Mouse (Mus musculus): ENCODE results near the gene Gng4. TPM values are rescaled to one million over a fixed set of nuclear protein-coding genes. Genes with fewer than 3 reads are reported as not detected.

Gene Gng4
- polyA plus RNA-seq (2014; fragmentation: Nextera tagmentation; extraction: Ambion mirVana) = 0.19 and 0.24 TPM in 2 replicates

DNA sequence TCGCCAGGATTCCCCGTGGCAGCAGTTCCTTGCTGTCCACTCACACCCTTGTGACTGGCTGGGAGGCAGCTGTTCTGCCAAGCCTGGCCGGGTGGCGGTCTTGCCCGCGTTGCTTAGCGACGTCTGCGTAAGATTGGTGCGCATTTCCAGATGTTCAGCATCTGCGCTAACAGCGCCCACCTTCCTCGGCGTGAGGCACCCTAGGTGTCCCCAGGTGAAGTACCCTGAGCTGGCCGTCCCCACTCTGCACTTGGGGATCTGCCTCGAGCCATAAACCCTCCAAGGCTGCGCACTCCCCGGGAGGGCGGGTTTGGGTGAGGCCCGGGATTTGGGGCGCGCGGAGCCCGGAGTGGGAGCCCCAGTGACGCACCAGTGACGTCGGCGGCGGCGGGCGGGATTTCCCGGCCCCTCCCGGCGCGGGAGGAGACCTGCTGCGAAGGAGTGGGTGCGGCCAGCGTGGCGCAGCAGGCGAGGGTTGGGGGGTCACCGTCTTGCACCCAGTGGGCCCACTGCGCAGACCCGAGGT is at the start of gene Gng4:
Gene Gng4 (plus strand): TSS at position 166 of the 526 bp plus-strand sequence.
- peak within 1 kb of the TSS; percentile 97 for H3K4me2 ChIP-seq (replicated peaks; ENCODE audit: low read depth, low read length)
- H3K4me1 ChIP-seq (ENCODE audit: control insufficient read depth, insufficient read depth, low read length) = peaks cover 17% of the 10 kb centered on the region
- H3K9ac ChIP-seq (ENCODE audit: low read depth, low read length) = peak within 1 kb of the TSS; percentile 42
- no peaks in the 10 kb centered on the region for H3K36me3 ChIP-seq (ENCODE audit: control insufficient read depth, insufficient read depth, low read length)
- no peak within 1 kb of the TSS for H3K27ac ChIP-seq (ENCODE audit: low read depth, low read length)
- H3K9me3 ChIP-seq (ENCODE audit: control insufficient read depth, low read length) = no peaks in the 10 kb centered on the region
- under 1% methylated on average over 43 of the region's 43 CpGs for WGBS
- H3K27me3 ChIP-seq (ENCODE audit: control insufficient read depth, insufficient read depth, low read length) = peaks cover 39% of the 10 kb centered on the region
- peak; percentile 53 for ATAC-seq (ENCODE audit: low FRiP score, low TSS enrichment)
- peak within 1 kb of the TSS; percentile 55 for H3K4me3 ChIP-seq (ENCODE audit: low read length)

DNA sequence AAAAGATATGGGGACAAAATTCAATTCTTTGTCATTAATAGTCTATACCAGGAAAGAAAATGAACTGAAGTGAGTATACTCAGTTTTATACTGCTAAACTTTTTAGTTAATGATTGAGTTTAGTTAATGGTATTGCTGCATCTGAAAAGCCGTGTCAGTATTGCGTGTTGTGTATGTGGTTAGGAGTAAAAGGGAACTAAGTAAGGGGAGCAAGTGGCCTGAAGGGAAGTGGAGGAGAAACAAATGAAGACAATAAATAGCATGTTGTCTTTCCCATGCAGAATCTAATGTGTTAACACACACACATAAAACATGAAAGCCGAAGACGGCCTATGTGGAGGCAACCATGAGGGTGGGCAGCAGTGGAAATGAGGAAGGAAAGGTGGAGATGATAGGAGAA is 44.6 kb upstream of the Gng4 start:
- Histone ChIP-seq H3K27me3 (ENCODE audit: control insufficient read depth, insufficient read depth, low read length) (no peaks in the 10 kb centered on the region), H3K4me2 (replicated peaks; ENCODE audit: low read depth, low read length) (no peak overlapping the region), H3K9ac (ENCODE audit: low read depth, low read length) (no peak overlapping the region), H3K4me3 (ENCODE audit: low read length) (no peak overlapping the region), H3K4me1 (ENCODE audit: control insufficient read depth, insufficient read depth, low read length) (no peaks in the 10 kb centered on the region), H3K9me3 (ENCODE audit: control insufficient read depth, low read length) (no peaks in the 10 kb centered on the region), H3K27ac (ENCODE audit: low read depth, low read length) (no peak overlapping the region), H3K36me3 (ENCODE audit: control insufficient read depth, insufficient read depth, low read length) (peaks cover 8% of the 10 kb centered on the region; the same call in 1 of the 2 replicates)
- ATAC-seq (ENCODE audit: low FRiP score, low TSS enrichment) = no peak
- 92% methylated on average over 4 of the region's 4 CpGs for WGBS

DNA sequence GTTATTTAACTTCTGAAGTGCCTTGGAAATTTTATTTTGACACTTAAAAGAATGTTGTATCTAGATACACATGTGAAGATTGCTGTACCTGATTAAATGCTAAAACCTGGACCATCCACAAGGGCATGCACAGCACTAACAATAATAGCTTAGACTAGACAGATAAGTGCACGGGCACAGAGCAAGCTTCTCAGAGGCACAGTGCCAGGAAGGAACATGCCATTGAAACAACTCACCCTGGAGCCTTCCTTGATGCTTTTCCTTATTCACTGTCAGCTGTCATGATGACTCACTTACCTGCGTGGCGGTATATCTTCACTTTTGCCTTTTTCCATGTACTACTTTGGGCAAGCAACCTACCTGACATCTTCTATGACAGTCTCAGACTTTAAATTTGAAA is 37.9 kb upstream of the Gng4 start:
- Histone ChIP-seq H3K9ac (ENCODE audit: low read depth, low read length) (no peak overlapping the region), H3K9me3 (ENCODE audit: control insufficient read depth, low read length) (no peaks in the 10 kb centered on the region), H3K27me3 (ENCODE audit: control insufficient read depth, insufficient read depth, low read length) (no peaks in the 10 kb centered on the region), H3K36me3 (ENCODE audit: control insufficient read depth, insufficient read depth, low read length) (peaks cover 13% of the 10 kb centered on the region; the same call in 1 of the 2 replicates), H3K4me1 (ENCODE audit: control insufficient read depth, insufficient read depth, low read length) (no peaks in the 10 kb centered on the region), H3K4me3 (ENCODE audit: low read length) (no peak overlapping the region), H3K27ac (ENCODE audit: low read depth, low read length) (no peak overlapping the region), H3K4me2 (replicated peaks; ENCODE audit: low read depth, low read length) (no peak overlapping the region)
- ATAC-seq (ENCODE audit: low FRiP score, low TSS enrichment) = no peak
- 96% methylated on average over 3 of the region's 3 CpGs for WGBS

DNA sequence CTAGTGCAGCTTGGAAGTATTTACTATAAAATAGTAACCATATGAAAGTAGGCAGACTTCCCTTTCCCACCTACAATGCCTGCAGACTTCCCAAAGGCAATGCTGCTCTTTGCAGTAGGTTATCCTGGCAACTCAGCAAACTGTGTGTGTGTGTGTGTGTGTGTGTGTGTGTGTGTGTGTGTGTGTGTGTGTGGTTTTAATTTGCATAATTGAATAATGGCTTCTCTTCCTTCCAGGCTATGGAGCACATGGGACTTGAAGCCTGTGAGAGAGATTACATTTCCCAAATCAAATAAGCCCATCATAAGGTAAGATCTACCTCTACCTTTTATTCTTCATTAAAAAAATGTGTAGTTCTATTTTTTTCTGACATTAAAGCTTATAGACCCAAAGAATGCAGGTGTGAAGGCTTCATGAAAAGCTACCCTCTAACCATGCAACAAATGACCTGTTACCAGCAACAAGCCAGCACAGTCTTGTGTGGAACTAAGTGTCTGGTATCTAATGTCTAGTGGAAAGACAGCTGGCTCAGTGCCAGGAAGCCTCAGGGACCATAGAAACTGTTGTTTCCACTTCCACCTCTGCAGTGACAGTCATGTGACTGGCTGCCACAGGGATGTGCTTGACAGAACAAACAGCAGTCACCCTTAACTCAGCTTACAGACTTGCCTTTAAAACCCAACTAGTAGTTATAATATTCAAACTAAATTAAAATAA is 7.9 kb upstream of the Gng4 start:
- no peaks in the 10 kb centered on the region for H3K4me1 ChIP-seq (ENCODE audit: control insufficient read depth, insufficient read depth, low read length)
- no peak overlapping the region for H3K4me3 ChIP-seq (ENCODE audit: low read length)
- no peak overlapping the region for H3K9ac ChIP-seq (ENCODE audit: low read depth, low read length)
- H3K27ac ChIP-seq (ENCODE audit: low read depth, low read length) = no peak overlapping the region
- H3K9me3 ChIP-seq (ENCODE audit: control insufficient read depth, low read length) = no peaks in the 10 kb centered on the region
- peak; percentile 68; the same call in 1 of the 2 replicates for ATAC-seq (ENCODE audit: low FRiP score, low TSS enrichment)
- H3K36me3 ChIP-seq (ENCODE audit: control insufficient read depth, insufficient read depth, low read length) = peaks cover 8% of the 10 kb centered on the region; the same call in 1 of the 2 replicates
- no peaks in the 10 kb centered on the region for H3K27me3 ChIP-seq (ENCODE audit: control insufficient read depth, insufficient read depth, low read length)
- no peak overlapping the region for H3K4me2 ChIP-seq (replicated peaks; ENCODE audit: low read depth, low read length)

DNA sequence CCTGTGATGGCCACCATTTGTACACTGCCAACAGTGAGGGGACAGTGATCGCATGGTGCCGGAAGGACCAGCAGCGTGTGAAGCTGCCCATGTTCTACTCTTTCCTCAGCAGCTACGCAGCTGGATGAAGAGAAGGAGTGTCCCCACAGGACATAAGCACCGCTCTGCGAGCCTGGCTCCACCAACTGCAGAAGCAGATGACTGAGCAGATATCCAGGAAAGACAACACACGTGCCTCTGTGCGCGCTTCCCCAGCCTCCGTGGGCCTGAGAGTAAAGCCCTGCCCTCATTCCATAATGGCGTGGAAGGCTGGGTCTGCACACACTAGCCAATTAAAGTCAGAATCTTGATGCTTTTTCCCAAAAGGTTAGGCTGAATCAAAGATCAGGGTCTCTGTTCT is 6.8 kb upstream of the Gng4 start:
- Histone ChIP-seq H3K27ac (ENCODE audit: low read depth, low read length) (no peak overlapping the region), H3K9me3 (ENCODE audit: control insufficient read depth, low read length) (no peaks in the 10 kb centered on the region), H3K36me3 (ENCODE audit: control insufficient read depth, insufficient read depth, low read length) (peaks cover 8% of the 10 kb centered on the region; the same call in 1 of the 2 replicates), H3K4me1 (ENCODE audit: control insufficient read depth, insufficient read depth, low read length) (no peaks in the 10 kb centered on the region), H3K4me3 (ENCODE audit: low read length) (no peak overlapping the region), H3K4me2 (replicated peaks; ENCODE audit: low read depth, low read length) (no peak overlapping the region), H3K27me3 (ENCODE audit: control insufficient read depth, insufficient read depth, low read length) (0 out of 2 replicates have a peak, but pooled peaks cover 4% of the 10 kb centered on the region), H3K9ac (ENCODE audit: low read depth, low read length) (no peak overlapping the region)
- WGBS = 88% methylated on average over 11 of the region's 11 CpGs
- ATAC-seq (ENCODE audit: low FRiP score, low TSS enrichment) = no peak

DNA sequence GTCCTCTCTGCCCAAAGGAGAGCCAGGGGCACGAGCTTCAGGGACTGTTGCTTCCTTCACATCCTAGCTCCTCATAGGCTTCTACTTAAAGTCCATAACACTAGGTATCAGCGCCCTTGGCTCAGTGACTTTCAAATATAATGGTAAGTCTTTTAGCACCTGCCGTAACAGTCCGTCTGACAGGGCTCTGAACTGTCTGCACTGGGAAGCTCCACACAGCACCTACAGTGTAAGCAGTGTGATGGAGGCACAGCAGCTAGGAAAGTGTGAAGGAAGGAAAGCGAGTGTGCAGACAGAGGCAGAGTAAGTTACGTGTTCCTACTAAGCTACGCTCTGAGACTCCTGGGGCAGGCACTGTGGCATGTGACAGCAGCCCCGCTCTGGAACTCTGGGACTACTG is 6.2 kb upstream of the Gng4 start:
- Histone ChIP-seq H3K36me3 (ENCODE audit: control insufficient read depth, insufficient read depth, low read length) (peaks cover 8% of the 10 kb centered on the region; the same call in 1 of the 2 replicates), H3K4me3 (ENCODE audit: low read length) (no peak overlapping the region), H3K4me2 (replicated peaks; ENCODE audit: low read depth, low read length) (no peak overlapping the region), H3K4me1 (ENCODE audit: control insufficient read depth, insufficient read depth, low read length) (no peaks in the 10 kb centered on the region), H3K27me3 (ENCODE audit: control insufficient read depth, insufficient read depth, low read length) (peaks cover 7% of the 10 kb centered on the region), H3K9ac (ENCODE audit: low read depth, low read length) (no peak overlapping the region), H3K27ac (ENCODE audit: low read depth, low read length) (no peak overlapping the region), H3K9me3 (ENCODE audit: control insufficient read depth, low read length) (no peaks in the 10 kb centered on the region)
- WGBS = 90% methylated on average over 8 of the region's 8 CpGs
- no peak for ATAC-seq (ENCODE audit: low FRiP score, low TSS enrichment)

DNA sequence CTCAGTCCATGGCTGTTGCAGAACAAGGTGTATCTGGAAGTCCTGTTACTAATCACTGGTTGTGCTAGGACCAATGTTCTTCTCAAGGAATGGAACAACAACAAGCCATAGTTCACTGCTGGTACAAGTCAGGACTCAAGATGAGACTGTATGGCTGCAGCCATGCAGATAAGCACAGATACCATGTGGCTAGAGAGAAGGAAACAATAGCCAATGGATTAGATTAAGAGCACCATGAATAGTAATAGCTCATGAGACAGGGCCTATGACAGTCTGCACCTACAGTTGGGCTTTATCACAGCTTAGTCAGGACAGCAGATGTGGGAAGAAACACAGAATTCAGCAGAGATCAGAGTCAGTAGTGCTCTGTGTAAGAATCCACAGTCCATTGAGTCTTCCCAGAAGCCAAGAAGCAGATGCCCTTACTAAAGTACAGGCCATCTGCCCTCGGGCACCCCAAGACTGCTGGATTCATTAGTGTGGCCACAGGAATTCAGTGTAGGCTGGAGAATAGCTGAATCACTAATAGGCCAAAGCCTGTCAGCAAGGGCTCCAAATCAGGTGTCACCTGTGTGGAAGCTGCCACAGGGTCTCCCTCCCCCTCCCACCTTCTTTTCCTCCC is 4.9 kb upstream of the Gng4 start:
- peaks cover 18% of the 10 kb centered on the region for H3K27me3 ChIP-seq (ENCODE audit: control insufficient read depth, insufficient read depth, low read length)
- no peak overlapping the region for H3K4me3 ChIP-seq (ENCODE audit: low read length)
- no peak overlapping the region for H3K9ac ChIP-seq (ENCODE audit: low read depth, low read length)
- H3K36me3 ChIP-seq (ENCODE audit: control insufficient read depth, insufficient read depth, low read length) = peaks cover 8% of the 10 kb centered on the region; the same call in 1 of the 2 replicates
- peaks cover 3% of the 10 kb centered on the region; the same call in 1 of the 2 replicates for H3K4me1 ChIP-seq (ENCODE audit: control insufficient read depth, insufficient read depth, low read length)
- ATAC-seq (ENCODE audit: low FRiP score, low TSS enrichment) = no peak
- no peak overlapping the region for H3K4me2 ChIP-seq (replicated peaks; ENCODE audit: low read depth, low read length)
- H3K9me3 ChIP-seq (ENCODE audit: control insufficient read depth, low read length) = no peaks in the 10 kb centered on the region
- H3K27ac ChIP-seq (ENCODE audit: low read depth, low read length) = no peak overlapping the region
- 70% methylated on average over 1 of the region's 1 CpGs for WGBS

DNA sequence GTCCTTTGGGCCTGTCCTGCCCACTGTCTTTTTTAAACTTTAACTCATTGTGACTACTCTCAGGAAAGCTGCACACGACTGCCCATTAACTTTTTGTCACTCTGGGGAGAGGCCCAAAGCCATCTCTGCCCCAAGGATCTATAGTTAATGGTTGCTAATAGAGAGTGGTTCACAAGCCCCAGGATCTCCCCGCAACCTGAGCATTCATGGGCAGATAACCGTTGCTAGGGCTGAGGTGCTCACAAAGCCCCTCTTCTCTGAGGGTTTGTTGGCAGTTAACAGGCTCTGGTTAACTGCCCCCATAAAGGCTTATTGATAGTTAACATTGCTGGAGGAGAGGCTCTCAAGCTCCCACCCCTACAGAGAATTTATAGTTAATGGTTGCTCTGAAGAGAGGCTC is 3.6 kb upstream of the Gng4 start:
- H3K36me3 ChIP-seq (ENCODE audit: control insufficient read depth, insufficient read depth, low read length) = peaks cover 8% of the 10 kb centered on the region; the same call in 1 of the 2 replicates
- WGBS = 23% methylated on average over 3 of the region's 3 CpGs
- H3K4me2 ChIP-seq (replicated peaks; ENCODE audit: low read depth, low read length) = no peak overlapping the region
- ATAC-seq (ENCODE audit: low FRiP score, low TSS enrichment) = no peak
- no peaks in the 10 kb centered on the region for H3K9me3 ChIP-seq (ENCODE audit: control insufficient read depth, low read length)
- H3K4me1 ChIP-seq (ENCODE audit: control insufficient read depth, insufficient read depth, low read length) = peaks cover 15% of the 10 kb centered on the region
- H3K4me3 ChIP-seq (ENCODE audit: low read length) = no peak overlapping the region
- no peak overlapping the region for H3K27ac ChIP-seq (ENCODE audit: low read depth, low read length)
- no peak overlapping the region for H3K9ac ChIP-seq (ENCODE audit: low read depth, low read length)
- peaks cover 31% of the 10 kb centered on the region for H3K27me3 ChIP-seq (ENCODE audit: control insufficient read depth, insufficient read depth, low read length)

DNA sequence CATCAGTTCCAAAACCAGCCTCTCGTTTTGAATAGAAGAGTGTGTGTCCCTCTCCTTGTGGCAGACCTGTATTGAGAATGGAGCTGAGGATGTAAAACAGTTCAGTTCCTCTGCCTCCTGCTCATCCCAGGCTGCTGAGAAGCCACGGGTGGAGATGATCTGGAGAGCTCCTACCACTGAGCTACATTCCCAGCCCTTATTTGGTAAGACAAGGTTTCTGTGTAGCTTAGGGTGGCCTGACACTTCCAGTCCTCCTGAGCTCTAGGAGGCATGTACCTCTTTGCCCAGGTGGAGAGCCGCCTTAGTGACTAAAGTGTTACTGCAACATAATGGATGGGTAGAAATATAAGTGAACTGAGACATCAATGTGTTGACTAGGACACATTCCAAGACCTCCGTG is 2.8 kb upstream of the Gng4 start:
- H3K4me2 ChIP-seq (replicated peaks; ENCODE audit: low read depth, low read length) = no peak overlapping the region
- WGBS = 36% methylated on average over 4 of the region's 4 CpGs
- ATAC-seq (ENCODE audit: low FRiP score, low TSS enrichment) = no peak

More for the DNA sequence above, 2.8 kb upstream of the Gng4 start:
- Histone ChIP-seq H3K27me3 (ENCODE audit: control insufficient read depth, insufficient read depth, low read length) (peaks cover 38% of the 10 kb centered on the region), H3K9me3 (ENCODE audit: control insufficient read depth, low read length) (no peaks in the 10 kb centered on the region), H3K9ac (ENCODE audit: low read depth, low read length) (no peak overlapping the region), H3K36me3 (ENCODE audit: control insufficient read depth, insufficient read depth, low read length) (peaks cover 8% of the 10 kb centered on the region; the same call in 1 of the 2 replicates), H3K4me3 (ENCODE audit: low read length) (no peak overlapping the region), H3K4me1 (ENCODE audit: control insufficient read depth, insufficient read depth, low read length) (peaks cover 17% of the 10 kb centered on the region), H3K27ac (ENCODE audit: low read depth, low read length) (no peak overlapping the region)

All from kidney, embryonic 14.5 days (tissue).